Mouse (Mus musculus): ENCODE measurements around the gene Gm13279. TPM values are rescaled to one million over a fixed set of nuclear protein-coding genes. Genes with fewer than 3 reads are reported as not detected.
"Not testable (repeated sequence)": the region's sequence is repeated elsewhere in the genome, so short reads cannot be mapped to it uniquely, and the experiment has no call there.

Gm13279 gene
- not detected for total RNA-seq (2021)

DNA sequence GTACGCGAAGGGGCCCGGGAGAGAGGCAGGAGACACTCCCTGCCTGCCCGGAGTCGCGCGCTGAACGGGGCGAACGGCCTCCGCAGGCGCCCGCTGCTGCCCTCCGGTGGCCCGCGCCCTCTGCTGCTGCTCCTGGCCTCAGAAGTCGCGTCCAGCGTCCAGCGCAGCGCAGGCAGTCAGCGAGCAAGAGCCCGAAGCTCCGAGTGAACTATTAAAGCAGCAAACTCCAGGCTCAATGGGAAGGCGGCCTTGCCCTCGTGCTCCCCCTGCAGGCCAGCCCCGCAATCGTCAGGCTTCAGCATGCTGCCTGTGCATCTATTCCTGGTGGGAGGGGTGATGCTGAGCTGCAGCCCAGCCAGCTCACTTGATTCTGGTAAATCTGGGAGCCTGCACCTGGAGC lies at the start of gene Gm13279:
Gene Gm13279 (plus strand): TSS at position 301 of the 400 bp plus-strand sequence.
- DNase-seq (ENCODE audit: extremely low spot score in 1 of 2, low spot score in 1 of 2): not testable (repeated sequence)

DNA sequence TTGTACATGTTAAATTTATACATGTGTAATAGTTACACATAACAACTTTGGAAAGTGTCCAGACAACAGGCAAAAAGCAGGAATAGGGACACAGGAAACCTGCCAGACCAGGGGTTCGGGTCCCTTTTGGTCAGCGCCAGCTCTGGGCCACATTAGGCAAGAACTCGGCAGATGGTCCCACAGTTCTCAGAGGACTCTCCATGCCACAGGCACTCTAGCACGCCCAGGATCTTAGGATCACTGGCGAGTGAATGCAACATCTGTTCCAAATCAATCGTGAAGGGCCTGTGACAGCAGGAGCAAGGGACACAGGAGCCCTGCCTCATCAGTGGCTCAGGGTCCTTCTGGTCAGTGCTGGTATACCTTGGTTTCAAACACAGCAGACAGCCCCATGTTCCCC lies 47.3 kb upstream of the Gm13279 start:
- DNase-seq (ENCODE audit: extremely low spot score in 1 of 2, low spot score in 1 of 2): no peak

DNA sequence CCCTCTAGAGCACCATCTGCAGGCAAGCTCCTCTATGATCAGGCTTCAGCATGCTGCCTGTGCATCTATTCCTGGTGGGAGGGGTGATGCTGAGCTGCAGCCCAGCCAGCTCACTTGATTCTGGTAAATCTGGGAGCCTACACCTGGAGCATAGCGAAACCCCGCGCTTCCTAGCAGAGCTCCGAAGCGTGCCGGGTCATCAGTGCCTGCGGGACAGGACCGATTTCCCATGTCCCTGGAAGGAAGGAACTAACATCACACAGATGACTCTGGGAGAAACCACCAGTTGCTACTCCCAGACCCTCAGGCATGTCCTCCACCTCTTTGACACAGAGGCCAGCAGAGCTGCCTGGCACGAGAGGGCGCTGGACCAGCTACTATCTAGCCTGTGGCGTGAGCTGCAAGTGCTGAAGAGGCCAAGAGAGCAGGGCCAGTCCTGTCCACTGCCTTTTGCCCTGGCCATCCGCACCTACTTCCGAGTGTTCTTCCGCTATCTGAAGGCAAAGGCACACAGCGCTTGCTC lies 42.3 kb upstream of the Gm13279 start, which contains the start of gene Gm13271:
Gene Gm13271 (plus strand): TSS at position 51 of the 523 bp plus-strand sequence.
- DNase-seq (ENCODE audit: extremely low spot score in 1 of 2, low spot score in 1 of 2): peak; percentile 64 to 77

DNA sequence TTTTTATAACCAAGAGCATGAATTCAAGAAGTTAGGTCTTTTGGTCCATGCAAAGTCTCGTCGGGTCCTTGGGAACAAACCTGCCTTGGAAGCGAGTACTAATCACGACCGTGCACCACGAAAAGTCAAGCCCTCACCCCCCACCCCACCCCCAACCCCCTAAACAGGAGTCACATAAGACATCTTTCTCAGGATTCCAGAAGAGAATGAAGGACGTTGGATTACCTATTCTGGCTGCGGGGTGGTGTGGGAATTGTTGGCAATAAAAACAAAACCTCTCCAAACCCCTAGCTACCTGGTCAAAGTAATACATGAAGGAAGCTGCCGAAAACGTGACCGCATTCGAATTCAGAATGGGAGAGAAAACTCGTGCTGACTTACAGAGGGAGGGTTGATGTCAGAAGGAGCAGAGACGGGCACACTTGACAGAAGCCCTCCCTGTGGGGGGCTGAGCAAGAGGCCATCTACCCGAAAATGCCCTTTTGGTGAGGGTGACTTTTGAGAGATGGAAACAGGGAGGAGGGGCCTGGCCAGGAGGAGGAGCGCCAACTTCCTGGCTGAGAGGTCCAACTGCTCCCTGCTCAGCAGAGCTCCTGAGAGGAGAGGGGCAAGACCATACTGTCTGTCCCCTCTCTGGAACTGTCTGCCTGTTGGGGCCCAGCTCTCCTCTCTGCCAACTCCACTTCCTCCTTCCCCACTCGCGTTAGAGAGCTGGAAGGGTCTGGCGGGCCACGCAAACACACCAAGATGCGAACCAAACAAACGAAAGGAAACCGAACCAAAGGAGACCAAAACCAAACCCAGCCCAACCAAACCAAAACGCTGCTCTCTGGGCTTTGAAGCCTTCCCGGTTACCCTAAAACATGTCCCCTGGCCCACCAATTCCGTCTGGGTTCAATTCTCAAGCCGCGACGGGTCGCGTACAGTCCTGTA lies 40.4 kb upstream of the Gm13279 start:
- DNase-seq (ENCODE audit: extremely low spot score in 1 of 2, low spot score in 1 of 2): not testable (repeated sequence)

DNA sequence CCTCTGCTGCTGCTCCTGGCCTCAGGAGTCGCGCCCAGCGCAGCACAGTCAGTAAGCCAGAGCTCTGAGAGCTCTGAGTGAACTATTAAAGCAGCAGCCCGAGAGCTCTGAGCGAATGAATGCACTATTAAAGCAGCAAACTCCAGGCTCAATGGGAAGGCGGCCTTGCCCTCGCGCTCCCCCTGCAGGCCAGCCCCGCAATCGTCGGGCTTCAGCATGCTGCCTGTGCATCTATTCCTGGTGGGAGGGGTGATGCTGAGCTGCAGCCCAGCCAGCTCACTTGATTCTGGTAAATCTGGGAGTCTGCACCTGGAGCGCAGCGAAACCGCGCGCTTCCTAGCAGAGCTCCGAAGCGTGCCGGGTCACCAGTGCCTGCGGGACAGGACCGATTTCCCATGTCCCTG lies 39.6 kb upstream of the Gm13279 start:
- peak; percentile 81 to 99 for DNase-seq (ENCODE audit: extremely low spot score in 1 of 2, low spot score in 1 of 2)

DNA sequence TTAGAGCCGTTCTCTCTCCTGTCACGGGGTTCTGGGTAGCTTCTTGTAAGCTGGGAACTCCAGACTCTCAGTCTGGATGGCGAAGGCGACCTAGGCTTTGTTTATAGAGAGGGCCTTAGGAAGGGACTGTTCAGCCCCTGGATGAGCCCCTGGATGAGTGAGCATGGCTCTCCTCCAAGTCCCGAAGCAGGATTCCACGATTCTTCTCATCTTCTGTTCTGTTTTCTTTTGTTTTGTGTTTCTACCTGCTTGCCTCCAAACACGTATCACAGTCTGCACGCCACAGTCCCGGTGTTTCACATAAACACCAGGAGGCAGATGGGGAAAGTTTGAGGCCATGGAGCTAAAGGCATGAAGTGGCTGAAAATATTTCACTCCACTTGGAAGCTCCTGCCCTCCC lies 38.4 kb upstream of the Gm13279 start:
- DNase-seq (ENCODE audit: extremely low spot score in 1 of 2, low spot score in 1 of 2): not testable (repeated sequence)

DNA sequence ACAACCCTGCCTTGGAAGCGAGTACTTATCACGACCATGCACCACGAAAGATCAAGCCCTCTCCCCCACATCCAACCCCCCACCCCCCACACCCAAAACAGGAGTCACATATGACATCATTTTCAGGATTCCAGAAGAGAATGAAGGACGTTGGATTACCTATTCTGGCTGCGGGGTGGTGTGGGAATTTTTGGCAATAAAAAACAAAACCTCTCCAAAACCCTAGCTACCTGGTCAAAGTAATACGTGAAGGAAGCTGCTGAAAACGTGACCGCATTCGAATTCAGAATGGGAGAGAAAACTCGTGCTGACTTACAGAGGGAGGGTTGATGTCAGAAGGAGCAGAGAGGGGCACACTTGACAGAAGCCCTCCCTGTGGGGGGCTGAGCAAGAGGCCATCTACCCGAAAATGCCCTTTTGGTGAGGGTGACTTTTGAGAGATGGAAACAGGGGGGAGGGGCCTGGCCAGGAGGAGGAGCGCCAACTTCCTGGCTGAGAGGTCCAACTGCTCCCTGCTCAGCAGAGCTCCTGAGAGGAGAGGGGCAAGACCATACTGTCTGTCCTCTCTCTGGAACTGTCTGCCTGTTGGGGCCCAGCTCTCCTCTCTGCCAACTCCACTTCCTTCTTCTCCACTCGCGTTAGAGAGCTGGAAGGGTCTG lies 37.5 kb upstream of the Gm13279 start, which contains the start of gene Gm13283:
Gene Gm13283 (plus strand): TSS at position 510 of the 659 bp plus-strand sequence.
- DNase-seq (ENCODE audit: extremely low spot score in 1 of 2, low spot score in 1 of 2): peak; percentile 12 to 16

DNA sequence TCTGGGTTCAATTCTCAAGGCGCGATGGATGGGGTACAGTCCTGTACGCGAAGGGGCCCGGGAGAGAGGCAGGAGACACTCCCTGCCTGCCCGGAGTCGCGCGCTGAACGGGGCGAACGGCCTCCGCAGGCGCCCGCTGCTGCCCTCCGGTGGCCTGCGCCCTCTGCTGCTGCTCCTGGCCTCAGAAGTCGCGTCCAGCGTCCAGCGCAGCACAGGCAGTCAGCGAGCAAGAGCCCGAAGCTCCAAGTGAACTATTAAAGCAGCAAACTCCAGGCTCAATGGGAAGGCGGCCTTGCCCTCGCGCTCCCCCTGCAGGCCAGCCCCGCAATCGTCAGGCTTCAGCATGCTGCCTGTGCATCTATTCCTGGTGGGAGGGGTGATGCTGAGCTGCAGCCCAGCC lies 36.8 kb upstream of the Gm13279 start:
- DNase-seq (ENCODE audit: extremely low spot score in 1 of 2, low spot score in 1 of 2): peak; percentile 25 to 34

DNA sequence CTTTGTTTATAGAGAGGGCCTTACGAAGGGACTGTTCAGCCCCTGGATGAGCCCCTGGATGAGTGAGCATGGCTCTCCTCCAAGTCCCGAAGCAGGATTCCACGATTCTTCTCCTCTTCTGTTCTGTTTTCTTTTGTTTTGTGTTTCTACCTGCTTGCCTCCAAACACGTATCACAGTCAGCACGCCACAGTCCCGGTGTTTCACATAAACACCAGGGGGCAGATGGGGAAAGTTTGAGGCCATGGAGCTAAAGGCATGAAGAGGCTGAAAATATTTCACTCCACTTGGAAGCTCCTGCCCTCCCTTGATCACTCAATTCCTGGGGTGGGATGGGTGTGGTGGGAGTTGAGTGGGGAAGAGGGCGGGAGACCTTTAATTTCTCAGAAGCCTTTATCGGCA lies 35.4 kb upstream of the Gm13279 start:
- peak; percentile 61 to 72 for DNase-seq (ENCODE audit: extremely low spot score in 1 of 2, low spot score in 1 of 2)

DNA sequence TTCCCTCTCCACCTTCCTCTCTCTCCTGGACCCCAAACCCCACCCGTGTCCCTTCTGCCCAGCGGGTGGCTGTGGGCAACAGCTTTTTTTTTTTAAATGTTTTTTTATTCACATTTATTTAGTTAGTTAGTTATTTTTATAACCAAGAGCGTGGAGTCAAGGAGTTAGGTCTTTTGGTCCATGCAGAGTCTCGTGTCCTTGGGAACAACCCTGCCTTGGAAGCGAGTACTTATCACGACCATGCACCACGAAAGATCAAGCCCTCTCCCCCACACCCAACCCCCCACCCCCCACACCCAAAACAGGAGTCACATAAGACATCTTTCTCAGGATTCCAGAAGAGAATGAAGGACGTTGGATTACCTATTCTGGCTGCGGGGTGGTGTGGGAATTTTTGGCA lies 34.9 kb upstream of the Gm13279 start:
- DNase-seq (ENCODE audit: extremely low spot score in 1 of 2, low spot score in 1 of 2): peak in 1 of 2 experiments; percentile 15

DNA sequence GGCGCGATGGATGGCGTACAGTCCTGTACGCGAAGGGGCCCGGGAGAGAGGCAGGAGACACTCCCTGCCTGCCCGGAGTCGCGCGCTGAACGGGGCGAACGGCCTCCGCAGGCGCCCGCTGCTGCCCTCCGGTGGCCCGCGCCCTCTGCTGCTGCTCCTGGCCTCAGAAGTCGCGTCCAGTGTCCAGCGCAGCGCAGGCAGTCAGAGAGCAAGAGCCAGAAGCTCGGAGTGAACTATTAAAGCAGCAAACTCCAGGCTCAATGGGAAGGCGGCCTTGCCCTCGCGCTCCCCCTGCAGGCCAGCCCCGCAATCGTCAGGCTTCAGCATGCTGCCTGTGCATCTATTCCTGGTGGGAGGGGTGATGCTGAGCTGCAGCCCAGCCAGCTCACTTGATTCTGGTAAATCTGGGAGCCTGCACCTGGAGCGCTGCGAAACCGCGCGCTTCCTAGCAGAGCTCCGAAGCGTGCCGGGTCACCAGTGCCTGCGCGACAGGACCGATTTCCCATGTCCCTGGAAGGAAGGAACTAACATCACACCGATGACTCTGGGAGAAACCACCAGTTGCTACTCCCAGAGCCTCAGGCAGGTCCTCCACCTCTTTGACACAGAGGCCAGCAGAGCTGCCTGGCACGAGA lies 33.7 kb upstream of the Gm13279 start:
- peak; percentile 8 to 18 for DNase-seq (ENCODE audit: extremely low spot score in 1 of 2, low spot score in 1 of 2)

DNA sequence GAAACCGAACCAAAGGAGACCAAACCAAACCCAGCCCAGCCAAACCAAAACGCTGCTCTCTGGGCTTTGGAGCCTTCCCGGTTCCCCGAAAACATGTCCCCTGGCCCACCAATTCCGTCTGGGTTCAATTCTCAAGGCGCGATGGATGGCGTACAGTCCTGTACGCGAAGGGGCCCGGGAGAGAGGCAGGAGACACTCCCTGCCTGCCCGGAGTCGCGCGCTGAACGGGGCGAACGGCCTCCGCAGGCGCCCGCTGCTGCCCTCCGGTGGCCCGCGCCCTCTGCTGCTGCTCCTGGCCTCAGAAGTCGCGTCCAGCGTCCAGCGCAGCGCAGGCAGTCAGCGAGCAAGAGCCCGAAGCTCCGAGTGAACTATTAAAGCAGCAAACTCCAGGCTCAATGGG lies 23.7 kb upstream of the Gm13279 start, which contains the start of gene Gm13290:
Gene Gm13290 (plus strand): TSS at position 301 of the 400 bp plus-strand sequence.
- not testable (repeated sequence) for DNase-seq (ENCODE audit: extremely low spot score in 1 of 2, low spot score in 1 of 2)

DNA sequence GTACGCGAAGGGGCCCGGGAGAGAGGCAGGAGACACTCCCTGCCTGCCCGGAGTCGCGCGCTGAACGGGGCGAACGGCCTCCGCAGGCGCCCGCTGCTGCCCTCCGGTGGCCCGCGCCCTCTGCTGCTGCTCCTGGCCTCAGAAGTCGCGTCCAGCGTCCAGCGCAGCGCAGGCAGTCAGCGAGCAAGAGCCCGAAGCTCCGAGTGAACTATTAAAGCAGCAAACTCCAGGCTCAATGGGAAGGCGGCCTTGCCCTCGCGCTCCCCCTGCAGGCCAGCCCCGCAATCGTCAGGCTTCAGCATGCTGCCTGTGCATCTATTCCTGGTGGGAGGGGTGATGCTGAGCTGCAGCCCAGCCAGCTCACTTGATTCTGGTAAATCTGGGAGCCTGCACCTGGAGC lies 20.6 kb upstream of the Gm13279 start, which contains the start of gene Gm13289:
Gene Gm13289 (plus strand): TSS at position 301 of the 400 bp plus-strand sequence.
- DNase-seq (ENCODE audit: extremely low spot score in 1 of 2, low spot score in 1 of 2): not testable (repeated sequence)

DNA sequence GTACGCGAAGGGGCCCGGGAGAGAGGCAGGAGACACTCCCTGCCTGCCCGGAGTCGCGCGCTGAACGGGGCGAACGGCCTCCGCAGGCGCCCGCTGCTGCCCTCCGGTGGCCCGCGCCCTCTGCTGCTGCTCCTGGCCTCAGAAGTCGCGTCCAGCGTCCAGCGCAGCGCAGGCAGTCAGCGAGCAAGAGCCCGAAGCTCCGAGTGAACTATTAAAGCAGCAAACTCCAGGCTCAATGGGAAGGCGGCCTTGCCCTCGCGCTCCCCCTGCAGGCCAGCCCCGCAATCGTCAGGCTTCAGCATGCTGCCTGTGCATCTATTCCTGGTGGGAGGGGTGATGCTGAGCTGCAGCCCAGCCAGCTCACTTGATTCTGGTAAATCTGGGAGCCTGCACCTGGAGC lies 17.6 kb upstream of the Gm13279 start, which contains the start of gene Gm13272:
Gene Gm13272 (plus strand): TSS at position 301 of the 400 bp plus-strand sequence.
- not testable (repeated sequence) for DNase-seq (ENCODE audit: extremely low spot score in 1 of 2, low spot score in 1 of 2)

DNA sequence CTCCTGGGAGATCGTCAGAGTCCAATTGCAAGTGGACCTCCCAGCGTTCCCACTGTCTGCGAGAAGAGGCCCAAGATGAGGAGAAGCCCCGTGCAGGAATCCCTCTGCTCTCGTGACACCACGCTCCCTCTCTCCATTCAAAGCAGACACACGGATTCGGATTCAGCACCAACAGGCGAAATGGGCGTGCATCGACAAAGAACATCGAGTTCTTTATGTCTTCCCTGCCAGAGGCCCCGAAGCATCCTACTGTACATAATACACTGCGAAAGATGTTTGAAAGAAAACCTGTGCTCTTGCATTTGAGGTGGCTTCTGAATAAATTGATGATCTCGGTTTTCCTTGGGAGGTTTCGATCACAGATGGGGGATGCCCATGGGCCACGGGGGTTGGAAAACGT lies 16.9 kb upstream of the Gm13279 start:
- DNase-seq (ENCODE audit: extremely low spot score in 1 of 2, low spot score in 1 of 2): not testable (repeated sequence)

DNA sequence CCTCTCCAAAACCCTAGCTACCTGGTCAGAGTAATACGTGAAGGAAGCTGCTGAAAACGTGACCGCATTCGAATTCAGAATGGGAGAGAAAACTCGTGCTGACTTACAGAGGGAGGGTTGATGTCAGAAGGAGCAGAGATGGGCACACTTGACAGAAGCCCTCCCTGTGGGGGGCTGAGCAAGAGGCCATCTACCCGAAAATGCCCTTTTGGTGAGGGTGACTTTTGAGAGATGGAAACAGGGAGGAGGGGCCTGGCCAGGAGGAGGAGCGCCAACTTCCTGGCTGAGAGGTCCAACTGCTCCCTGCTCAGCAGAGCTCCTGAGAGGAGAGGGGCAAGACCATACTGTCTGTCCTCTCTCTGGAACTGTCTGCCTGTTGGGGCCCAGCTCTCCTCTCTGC lies 15.4 kb upstream of the Gm13279 start, which contains the start of gene Ifnz:
Gene Ifnz (plus strand): TSS at position 301 of the 400 bp plus-strand sequence.
- DNase-seq (ENCODE audit: extremely low spot score in 1 of 2, low spot score in 1 of 2): not testable (repeated sequence)

DNA sequence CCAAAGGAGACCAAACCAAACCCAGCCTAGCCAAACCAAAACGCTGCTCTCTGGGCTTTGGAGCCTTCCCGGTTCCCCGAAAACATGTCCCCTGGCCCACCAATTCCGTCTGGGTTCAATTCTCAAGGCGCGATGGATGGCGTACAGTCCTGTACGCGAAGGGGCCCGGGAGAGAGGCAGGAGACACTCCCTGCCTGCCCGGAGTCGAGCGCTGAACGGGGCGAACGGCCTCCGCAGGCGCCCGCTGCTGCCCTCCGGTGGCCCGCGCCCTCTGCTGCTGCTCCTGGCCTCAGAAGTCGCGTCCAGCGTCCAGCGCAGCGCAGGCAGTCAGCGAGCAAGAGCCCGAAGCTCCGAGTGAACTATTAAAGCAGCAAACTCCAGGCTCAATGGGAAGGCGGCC lies 14.9 kb upstream of the Gm13279 start:
- not testable (repeated sequence) for DNase-seq (ENCODE audit: extremely low spot score in 1 of 2, low spot score in 1 of 2)

DNA sequence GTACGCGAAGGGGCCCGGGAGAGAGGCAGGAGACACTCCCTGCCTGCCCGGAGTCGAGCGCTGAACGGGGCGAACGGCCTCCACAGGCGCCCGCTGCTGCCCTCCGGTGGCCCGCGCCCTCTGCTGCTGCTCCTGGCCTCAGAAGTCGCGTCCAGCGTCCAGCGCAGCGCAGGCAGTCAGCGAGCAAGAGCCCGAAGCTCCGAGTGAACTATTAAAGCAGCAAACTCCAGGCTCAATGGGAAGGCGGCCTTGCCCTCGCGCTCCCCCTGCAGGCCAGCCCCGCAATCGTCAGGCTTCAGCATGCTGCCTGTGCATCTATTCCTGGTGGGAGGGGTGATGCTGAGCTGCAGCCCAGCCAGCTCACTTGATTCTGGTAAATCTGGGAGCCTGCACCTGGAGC lies 11.8 kb upstream of the Gm13279 start, which contains the start of gene Gm13276:
Gene Gm13276 (plus strand): TSS at position 301 of the 400 bp plus-strand sequence.
- not testable (repeated sequence) for DNase-seq (ENCODE audit: extremely low spot score in 1 of 2, low spot score in 1 of 2)

DNA sequence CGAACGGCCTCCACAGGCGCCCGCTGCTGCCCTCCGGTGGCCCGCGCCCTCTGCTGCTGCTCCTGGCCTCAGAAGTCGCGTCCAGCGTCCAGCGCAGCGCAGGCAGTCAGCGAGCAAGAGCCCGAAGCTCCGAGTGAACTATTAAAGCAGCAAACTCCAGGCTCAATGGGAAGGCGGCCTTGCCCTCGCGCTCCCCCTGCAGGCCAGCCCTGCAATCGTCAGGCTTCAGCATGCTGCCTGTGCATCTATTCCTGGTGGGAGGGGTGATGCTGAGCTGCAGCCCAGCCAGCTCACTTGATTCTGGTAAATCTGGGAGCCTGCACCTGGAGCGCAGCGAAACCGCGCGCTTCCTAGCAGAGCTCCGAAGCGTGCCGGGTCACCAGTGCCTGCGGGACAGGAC lies 8.8 kb upstream of the Gm13279 start, which contains the start of gene Gm13277:
Gene Gm13277 (plus strand): TSS at position 231 of the 400 bp plus-strand sequence.
- DNase-seq (ENCODE audit: extremely low spot score in 1 of 2, low spot score in 1 of 2): peak; percentile 13 to 53

DNA sequence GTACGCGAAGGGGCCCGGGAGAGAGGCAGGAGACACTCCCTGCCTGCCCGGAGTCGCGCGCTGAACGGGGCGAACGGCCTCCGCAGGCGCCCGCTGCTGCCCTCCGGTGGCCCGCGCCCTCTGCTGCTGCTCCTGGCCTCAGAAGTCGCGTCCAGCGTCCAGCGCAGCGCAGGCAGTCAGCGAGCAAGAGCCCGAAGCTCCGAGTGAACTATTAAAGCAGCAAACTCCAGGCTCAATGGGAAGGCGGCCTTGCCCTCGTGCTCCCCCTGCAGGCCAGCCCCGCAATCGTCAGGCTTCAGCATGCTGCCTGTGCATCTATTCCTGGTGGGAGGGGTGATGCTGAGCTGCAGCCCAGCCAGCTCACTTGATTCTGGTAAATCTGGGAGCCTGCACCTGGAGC lies 5.9 kb upstream of the Gm13279 start, which contains the start of gene Gm13278:
Gene Gm13278 (plus strand): TSS at position 301 of the 400 bp plus-strand sequence.
- not testable (repeated sequence) for DNase-seq (ENCODE audit: extremely low spot score in 1 of 2, low spot score in 1 of 2)

Data from layer of hippocampus, postnatal 25 days (tissue).